Mouse (Mus musculus) megakaryocyte, adult 5-6 weeks (primary cell): Measurements from ENCODE around the gene Shb. TPM values are rescaled to one million over a fixed set of nuclear protein-coding genes. Genes with fewer than 3 reads are reported as not detected.

Experiments used
- ATAC-seq: 2 replicates; pipeline ENCODE4 v1.8.0; 2016; ENCODE audit warnings: mild to moderate bottlenecking, inconsistent platforms; ENCODE audit not compliant: poor library complexity, severe bottlenecking
- total RNA-seq, 2 experiments: library from RNA; stranded (forward) in 1 of 2; stranded (reverse) in 1 of 2; fragments of 153-499, 151-499 nt in 1 of 2; fragments of 221-1000, 200-1000 nt in 1 of 2; gene quantifications; 2 replicates each; pipeline versions ENCODE4 v1.2.3 to v1.2.4; 2015 to 2017

The Shb gene
- total RNA-seq, 2 experiments from 2014 or later = 1.8 to 3.9 TPM

GRCm38 (mm10) chr4:45487681-45488081 is 44.6 kb downstream of the Shb start:
- ATAC-seq = peak; percentile 88

- ATAC-seq = no peak
Observed at GRCm38 (mm10) chr4:45485024-45485423, 47.2 kb downstream of the Shb start.

- ATAC-seq = no peak
Observed at GRCm38 (mm10) chr4:45483271-45484245, 48.7 kb downstream of the Shb start.

DNA sequence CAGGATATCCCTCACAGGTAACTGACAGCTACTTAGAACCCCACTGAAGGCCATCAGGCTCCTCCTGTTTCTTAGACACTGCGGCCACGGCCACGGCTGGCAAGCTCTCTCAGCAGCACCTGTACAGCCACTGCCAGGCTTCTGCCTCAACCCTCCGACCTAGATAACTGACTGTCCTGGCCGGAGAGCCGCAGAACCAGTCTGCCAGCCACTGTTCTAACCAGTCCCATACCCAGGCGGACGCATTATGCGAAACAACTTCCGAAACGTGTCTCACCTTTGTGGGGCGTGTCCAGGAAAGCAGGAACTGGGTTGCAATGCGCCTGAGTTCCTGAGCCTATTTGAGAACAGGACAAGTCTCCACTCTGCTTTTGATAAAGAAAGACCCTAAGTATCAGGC is 50.0 kb downstream of the Shb start:
- ATAC-seq = no peak

DNA sequence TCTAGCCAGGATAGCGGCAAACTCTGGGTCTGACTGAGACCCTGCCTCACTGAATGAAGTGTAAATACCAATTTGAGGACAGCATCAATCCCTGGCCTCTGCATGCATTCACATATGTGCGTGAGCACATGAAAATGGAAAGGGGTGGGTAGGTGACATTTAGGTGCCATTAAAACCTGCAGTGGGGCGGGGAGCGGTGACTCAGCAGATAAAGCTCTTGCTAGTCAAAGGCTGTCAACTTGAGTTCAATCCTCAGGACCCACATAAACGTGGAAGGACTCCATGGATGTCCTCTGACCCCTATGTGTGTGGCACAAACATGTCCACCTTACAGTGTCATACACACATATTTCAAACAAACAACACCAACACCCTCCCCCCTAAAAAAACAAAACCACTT is 50.8 kb downstream of the Shb start:
- ATAC-seq = no peak

- ATAC-seq = no peak
Observed at GRCm38 (mm10) chr4:45480595-45480994, 51.7 kb downstream of the Shb start.

GRCm38 (mm10) chr4:45479433-45479832 is 52.8 kb downstream of the Shb start:
- no peak for ATAC-seq

DNA sequence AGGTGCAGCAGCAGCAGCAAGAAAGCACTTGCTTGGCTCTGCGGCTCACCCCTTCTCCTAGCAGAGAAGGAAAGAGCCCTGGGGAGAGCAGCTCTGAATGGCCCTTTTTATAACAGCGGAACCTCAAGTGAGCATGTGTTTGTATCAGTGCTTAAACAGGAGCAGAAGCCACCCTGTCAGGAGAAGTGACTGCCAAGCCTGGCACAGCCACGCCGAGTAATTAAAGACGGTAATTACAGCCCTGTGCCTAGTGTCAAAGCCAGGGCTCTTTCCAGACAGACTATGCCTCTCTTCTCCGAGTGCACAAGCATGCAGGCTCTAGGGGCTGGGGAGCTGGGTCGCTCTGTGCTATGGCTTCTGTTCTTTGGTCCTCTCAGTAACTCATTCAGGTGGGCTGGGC is 54.1 kb downstream of the Shb start:
- no peak for ATAC-seq

GRCm38 (mm10) chr4:45477047-45477446 is 55.2 kb downstream of the Shb start:
- no peak for ATAC-seq

DNA sequence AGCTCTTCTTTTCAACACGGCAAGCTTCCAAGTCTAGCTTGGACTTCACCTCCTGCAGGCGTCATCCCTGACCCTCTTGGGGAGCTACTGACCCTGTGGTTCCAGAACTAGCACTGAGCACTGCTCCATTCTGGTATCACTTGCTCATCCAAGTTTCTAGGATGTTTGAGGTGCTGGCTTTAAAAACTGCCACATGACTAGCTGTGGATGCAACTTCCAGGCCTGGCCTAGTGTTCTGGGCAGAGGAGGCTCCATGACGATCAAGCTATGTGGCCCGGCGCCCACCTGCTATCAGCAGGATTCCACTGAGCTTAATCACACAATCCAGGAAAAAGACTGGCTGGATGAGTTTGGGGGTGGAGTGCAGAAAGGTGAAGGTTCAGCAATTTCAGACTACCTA is 57.4 kb downstream of the Shb start:
- no peak for ATAC-seq

- ATAC-seq = no peak
Observed at GRCm38 (mm10) chr4:45474131-45474530, 58.1 kb downstream of the Shb start.

DNA sequence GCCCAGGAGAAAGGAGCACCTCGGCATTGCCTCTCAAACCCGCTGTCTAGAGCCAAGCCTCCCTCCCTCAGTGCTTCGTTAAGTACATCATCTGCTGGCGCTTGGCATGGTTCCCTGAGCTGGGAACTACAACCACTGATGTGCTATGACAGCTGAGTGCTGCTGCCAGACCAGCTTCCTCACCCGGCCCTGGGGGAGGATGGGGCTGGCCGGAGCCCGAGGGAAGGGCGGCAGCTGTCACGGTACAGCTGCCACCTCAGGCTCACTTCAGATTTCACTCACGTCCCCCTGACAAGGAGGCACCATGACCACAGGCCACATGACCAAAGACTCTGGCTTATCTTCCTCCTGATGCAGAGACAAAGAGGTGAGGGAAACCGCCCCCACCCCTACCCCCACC is 59.1 kb downstream of the Shb start:
- peak; percentile 33 for ATAC-seq

GRCm38 (mm10) chr4:45472706-45473105 is 59.6 kb downstream of the Shb start:
- ATAC-seq = no peak

GRCm38 (mm10) chr4:45471654-45472556 is 60.4 kb downstream of the Shb start:
- 0 out of 2 replicates have a peak, but pooled peaks have one; percentile 15 for ATAC-seq

- no peak for ATAC-seq
Observed at GRCm38 (mm10) chr4:45469057-45469456, 63.2 kb downstream of the Shb start.

DNA sequence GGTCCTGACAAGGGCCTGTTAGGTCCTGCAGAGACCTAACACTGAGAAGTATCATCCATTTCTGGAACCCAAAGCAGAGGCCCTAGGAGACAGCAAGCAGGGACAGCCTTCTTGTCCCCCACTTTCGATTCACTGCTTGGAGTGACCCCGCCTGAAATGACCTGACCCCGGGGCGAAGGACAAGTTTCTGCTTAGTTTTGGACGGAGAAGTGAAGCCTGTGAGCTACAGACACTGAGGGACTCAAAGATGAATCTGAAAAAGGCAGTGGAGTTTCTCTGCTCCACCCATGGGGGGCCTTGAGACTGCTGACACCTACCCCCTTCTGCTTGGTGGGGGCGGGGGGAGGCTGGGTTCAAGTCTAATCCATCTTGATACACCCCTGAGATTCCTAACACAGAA is 63.8 kb downstream of the Shb start:
- no peak for ATAC-seq

DNA sequence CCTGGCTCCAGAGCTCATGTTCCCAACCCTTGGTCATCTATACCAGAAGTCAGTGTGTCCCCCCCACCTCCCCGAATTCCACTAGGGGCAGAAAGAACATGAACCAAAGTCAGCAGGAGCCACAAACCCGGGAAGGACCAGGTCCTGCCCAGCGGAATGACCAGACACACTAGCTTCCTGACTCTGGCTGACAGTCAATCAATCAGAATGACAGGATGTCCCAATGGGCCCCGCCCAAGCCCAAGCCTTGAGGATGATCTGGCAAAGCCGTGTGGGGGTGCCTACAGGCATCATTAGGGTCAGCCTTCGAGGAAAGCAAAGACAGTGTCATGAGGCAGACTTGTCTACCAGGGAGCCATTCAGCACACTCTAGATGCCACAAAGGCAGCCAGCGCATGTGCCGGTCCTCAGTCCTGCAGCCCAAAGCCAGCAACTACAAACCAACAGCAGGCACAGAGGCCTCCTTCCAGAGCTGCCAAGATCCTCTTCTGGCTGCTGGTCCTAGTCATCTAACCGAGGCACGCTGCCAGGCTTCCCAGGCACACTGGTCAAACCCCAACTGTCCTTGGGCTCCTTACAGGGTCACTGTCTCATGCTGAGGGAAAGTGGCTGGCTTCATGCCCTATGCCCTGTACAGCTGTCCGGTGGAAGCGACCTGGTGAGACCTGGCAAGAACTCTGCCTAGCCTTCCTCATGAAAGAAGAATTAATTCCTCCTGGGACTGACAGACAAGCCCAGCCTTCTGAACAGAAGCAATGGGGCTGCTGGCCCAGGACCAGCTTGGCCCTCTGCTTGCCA is 65.0 kb downstream of the Shb start:
- no peak for ATAC-seq

- ATAC-seq = no peak
Observed at GRCm38 (mm10) chr4:45464941-45465340, 67.3 kb downstream of the Shb start.

- no peak for ATAC-seq
Observed at GRCm38 (mm10) chr4:45464528-45464927, 67.7 kb downstream of the Shb start.

DNA sequence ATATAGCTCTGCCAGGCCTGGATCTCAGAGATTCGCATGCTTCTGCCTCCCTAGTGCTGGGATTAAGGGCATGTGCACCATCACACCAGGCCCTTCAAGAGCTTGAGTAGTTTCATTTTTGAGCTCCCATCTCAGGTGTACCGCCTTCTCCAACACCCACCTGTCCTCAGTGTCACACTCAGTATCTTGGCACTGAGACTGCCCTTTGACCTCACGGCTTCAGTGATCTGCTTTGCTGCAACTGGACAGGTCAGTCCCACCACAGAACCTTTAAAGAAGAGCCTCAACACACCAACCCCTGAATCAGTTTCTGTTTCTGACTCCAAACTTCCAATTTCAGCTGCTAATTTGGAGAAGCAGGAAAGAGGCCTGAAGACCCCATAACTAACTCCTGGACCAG is 68.1 kb downstream of the Shb start:
- no peak for ATAC-seq

- no peak for ATAC-seq
Observed at GRCm38 (mm10) chr4:45462628-45463027, 69.6 kb downstream of the Shb start.
